Mouse (Mus musculus) neutrophil, adult 5-6 weeks (primary cell): ENCODE measurements around the gene Nmb. TPM values are rescaled to one million over a fixed set of nuclear protein-coding genes. Genes with fewer than 3 reads are reported as not detected.
"Not testable (repeated sequence)": the region's sequence is repeated elsewhere in the genome, so short reads cannot be mapped to it uniquely, and the experiment has no call there.

Experiments
- ATAC-seq: fragments of 151-379, 151-347 bp; 2 replicates; pipeline ENCODE4 v1.8.0; 2017; ENCODE audit warnings: mild to moderate bottlenecking, moderate TSS enrichment; ENCODE audit not compliant: insufficient number of reproducible peaks, poor library complexity, low FRiP score, severe bottlenecking; ENCODE audit errors: extremely low read depth
- total RNA-seq: library from RNA; stranded (forward); fragments of 200-1000 nt; gene quantifications from 2 replicates; pipeline ENCODE4 v1.2.3, GENCODE M21; 2017

Gene Nmb
- total RNA-seq = 2.0 and 2.2 TPM in 2 replicates

DNA sequence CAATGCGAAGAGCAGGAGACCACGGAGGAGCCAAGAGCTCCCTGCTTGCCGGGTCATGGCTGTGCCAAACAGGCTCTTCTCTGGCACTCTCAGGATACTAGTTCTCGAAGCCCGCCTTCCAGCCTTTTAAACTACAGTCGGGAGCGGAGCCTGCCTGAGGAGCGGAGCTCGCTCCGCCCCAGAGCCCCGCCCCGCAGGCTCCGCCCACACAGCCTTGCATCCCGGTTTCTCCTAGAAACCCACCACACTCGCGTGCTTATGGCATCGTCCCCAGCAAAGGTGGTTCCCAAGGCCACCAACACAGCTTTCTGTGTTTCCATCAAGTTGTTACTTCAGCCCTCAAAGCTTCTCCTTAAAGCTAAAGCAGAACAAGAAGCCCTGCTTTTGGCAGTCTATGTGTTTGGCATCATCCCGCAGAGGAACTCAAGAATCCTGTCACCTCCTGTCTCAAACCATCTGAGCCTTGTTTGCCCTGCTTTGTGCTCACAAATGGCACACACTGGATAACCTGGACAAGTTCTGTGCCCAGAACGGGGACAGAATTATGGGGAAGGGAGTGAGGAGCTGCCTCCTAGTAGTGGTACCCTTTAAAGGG lies at the start of gene Nmb:
Gene Nmb (minus strand): TSS at position 156 of the 595 bp plus-strand sequence.
- ATAC-seq = no peak

- ATAC-seq = no peak
Measured at GRCm38 (mm10) chr7:80954251-80954650, 49.4 kb upstream of the Nmb start.

DNA sequence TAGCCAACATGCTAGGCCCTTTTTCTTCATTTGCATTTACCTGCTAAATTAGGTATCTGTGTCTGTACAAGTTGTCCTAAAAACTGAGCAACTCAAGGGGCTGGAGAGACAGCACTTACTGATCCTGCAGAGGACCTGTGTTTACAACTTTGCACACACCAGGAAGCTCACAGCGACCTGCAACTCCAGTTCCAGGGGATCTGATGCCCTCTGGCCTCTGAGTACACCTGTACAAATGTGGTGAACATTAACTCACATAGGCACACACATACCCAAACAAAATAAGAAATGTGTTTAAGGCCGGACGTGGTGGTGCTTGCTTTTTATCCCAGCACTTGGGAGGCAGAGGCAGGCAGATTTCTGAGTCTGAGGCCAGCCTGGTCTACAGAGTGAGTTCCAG lies 47.3 kb upstream of the Nmb start:
- no peak for ATAC-seq

DNA sequence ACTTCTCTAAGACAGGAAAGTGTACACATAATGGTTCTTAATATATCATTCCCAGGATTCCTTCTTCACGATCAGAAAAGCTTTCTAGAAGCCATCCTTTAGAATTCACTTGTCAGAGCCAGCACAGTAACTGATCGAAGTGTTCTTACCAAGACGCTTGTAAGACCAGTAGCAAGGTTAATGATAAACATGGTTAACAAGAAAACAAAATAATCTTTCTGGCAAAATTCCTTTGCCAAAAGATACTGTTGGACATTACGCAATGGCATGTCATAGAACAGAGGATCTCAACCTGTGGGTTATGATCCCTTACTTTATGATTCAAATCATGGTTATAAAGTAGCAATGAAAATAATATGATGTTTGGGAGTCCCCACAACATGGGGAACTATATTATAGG lies 46.6 kb upstream of the Nmb start:
- ATAC-seq = no peak

DNA sequence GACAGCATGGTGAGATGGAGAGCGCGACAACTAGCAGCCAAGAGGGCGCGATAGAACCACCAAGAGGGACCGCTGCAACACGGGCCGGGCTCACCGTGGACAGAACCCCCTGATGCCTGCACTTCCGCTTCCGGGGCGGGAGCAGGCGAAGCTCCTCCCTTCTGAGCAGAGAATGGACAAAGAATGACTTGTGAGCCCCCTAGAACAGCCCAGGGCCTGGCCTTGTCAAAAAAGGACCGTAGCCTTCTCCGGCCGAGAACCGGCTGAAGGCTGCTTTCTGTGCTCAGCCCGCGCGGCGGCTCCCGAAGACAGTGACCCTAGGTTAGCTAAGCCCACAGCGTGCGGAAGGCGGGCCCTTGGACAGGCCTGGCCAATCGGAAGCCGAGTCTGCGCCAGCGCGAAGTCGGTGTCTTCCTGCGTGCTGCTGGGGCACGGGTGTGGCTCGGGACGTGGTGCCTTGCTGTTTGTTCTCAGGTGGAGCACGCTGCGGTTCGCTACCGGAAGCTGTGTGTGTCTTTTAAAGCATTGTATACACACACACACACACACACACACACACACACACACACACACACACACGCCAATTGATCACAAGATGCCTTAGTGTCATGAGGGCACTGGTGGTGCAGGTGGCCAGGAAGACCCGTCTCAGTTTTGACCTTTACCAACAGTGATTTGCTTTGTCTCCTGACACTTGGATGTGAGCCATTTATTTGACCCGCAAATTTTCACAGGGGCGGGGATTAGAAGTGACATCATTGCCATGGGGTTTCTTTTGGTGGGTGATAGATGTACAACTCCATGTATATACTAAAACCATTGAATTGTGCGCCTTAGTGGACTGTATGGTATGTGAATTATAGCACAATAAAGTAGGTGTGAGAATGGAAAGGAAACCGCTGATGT lies 42.8 kb upstream of the Nmb start, which contains the start of gene Sec11a:
Gene Sec11a (minus strand): TSS at position 336 of the 906 bp plus-strand sequence.
- ATAC-seq = peak; percentile 95

GRCm38 (mm10) chr7:80939808-80940207 lies 34.9 kb upstream of the Nmb start:
- no peak for ATAC-seq

- not testable (repeated sequence) for ATAC-seq
Measured at GRCm38 (mm10) chr7:80937304-80937666, 32.4 kb upstream of the Nmb start.

DNA sequence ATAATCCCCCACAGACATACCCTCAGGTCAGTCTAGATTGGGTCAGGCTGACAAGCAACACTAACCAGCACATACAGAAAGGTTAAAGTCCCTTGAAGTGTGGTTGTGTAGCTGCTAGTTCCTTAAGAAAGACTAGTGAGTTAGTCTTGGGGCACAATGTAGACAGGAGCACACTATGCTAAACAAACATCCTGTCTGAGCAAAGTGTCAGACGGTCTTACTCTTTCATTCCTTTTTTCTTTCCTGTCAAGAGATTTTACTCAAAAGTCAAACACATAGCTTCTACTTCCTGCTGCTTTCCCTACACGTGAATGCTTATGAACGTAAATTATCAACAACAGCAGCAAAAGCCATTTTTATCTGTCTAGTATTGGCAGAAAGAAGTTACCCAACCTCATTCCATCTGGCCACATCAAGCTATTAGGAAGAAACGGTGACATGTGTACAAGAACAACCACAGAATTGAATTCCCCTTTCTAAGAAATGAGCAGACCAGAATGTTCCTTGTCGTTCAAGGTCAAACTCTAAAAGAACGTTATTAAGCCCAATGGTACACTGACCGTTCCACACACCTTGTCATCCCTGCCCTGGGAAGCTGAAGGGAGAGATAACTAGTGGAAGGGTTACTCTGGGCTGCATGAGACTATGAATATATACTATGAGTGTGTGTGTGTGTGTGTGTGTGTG lies 31.9 kb upstream of the Nmb start:
- ATAC-seq = not testable (repeated sequence)

DNA sequence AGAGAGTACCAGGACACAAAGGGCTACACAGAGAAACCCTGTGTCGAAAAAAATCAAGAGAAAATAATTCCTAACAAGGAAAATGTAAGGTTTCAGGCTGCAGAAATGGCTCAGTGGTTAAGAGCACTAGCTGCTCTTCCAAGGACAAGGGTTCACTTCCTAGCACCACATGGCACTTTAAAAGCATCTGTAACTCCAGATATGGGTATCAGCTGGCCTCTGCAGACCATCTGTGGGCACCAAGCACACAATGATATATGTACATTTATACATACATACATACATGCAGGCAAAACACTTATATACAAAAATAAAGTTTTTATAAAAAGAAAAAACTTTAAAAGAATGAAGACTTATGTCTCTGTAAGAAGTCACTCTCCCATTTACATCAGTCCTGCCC lies 31.0 kb upstream of the Nmb start:
- ATAC-seq = no peak

GRCm38 (mm10) chr7:80932777-80933176 lies 27.9 kb upstream of the Nmb start:
- no peak for ATAC-seq

DNA sequence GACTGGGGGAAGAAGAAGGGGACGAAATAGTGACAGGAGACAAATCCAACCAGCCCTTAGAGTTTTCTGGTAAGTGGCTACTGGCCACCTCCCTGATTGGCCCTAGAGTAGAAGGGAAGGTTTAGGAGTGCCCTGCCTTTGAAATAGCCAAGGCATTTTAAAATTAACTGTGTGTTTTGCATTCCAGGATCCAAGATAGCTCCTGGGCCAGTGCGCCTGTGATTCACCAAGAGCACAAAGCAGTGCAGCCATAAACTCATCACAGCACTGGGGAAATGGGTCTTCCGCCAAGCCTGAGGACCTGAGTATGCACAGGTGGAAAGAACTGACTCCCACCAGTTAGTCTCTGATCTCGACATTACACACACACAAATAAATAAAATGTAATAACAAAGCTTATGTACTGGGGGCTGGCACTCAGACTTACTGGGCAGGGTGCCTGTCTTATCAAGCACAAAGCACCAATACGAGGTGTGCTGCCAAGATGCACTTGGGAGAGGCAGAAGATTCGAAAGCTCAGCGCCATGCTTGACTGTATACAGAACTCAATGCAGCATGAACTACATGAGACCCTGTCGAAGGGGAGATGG lies 26.8 kb upstream of the Nmb start:
- no peak for ATAC-seq

- no peak for ATAC-seq
Measured at GRCm38 (mm10) chr7:80923165-80923564, 18.3 kb upstream of the Nmb start.

GRCm38 (mm10) chr7:80919647-80920008 lies 14.8 kb upstream of the Nmb start:
- ATAC-seq = no peak

- ATAC-seq = peak; percentile 74
Measured at GRCm38 (mm10) chr7:80918982-80919646, 14.2 kb upstream of the Nmb start.

GRCm38 (mm10) chr7:80917916-80918465 lies 13.1 kb upstream of the Nmb start:
- ATAC-seq = no peak

- ATAC-seq = no peak
Measured at GRCm38 (mm10) chr7:80912496-80912895, 7.6 kb upstream of the Nmb start.

- no peak for ATAC-seq
Measured at GRCm38 (mm10) chr7:80911053-80911452, 6.2 kb upstream of the Nmb start.

DNA sequence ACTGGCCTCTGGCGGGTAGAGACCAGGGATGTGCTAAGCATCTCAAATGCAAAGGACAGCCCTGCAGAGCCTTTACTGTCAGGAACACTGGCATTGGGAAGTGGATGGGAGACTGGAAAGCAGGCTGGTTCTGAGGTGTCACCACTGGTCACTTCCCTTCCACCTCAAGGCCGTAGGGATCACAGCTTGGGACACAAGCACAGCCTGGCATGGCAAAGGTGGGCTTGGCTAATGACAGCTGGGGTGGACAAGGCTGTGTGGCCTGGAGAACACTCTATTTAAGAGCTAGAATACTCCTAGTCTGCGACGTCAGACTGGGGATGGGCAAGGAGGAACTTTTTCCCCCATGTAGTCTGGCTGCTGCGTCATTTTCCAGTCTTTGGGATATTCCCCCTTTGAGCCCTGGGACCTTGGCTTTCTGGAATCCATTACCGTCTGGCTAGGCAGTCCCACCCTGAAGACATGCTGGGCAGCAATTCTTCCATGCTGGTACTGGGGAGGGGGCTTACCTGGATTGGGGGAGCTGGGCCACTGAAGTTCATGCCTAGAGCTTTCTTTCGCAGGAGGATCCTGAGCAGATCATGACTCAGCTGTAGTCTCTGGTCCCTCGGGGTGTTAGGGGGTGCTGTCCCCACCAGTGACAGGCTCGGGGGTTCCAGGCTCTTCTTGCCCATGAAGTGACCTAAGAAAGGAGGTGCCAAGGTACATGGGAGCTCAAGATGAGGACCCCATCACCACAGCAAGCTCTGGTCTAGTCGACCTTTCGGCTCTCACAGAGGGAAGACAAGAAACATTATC lies 1.1 kb downstream of the Nmb start:
- no peak for ATAC-seq
